Mouse (Mus musculus) embryonic facial prominence, embryonic 14.5 days (tissue): ENCODE data around the gene Dop1a. TPM values are rescaled to one million over a fixed set of nuclear protein-coding genes. Genes with fewer than 3 reads are reported as not detected.
"Not testable (repeated sequence)": the region's sequence is repeated elsewhere in the genome, so short reads cannot be mapped to it uniquely, and the experiment has no call there.

ENCODE experiments used
- ATAC-seq: fragments of 200-750 bp; cut with Nextera tagmentation; 2 replicates; pipeline ENCODE4 v1.8.0; 2017; ENCODE audit warnings: low read depth, moderate number of reproducible peaks, moderate TSS enrichment
- DNase-seq: peaks from one replicate; pipeline ENCODE4 v3.0.0-alpha.2; 2015; ENCODE audit warnings: low spot score
- H3K27ac ChIP-seq: fragments of 300-500 bp; sonication (generic); replicated peaks from 2 replicates; pipeline ENCODE4 v1.5.1; 2014; ENCODE audit warnings: low read depth, mild to moderate bottlenecking, low read length, moderate library complexity
- H3K27me3 ChIP-seq: fragments of 300-500 bp; sonication (generic); replicated peaks from 2 replicates; pipeline ENCODE4 v1.6.1; 2014; ENCODE audit warnings: low read length; ENCODE audit not compliant: control insufficient read depth, insufficient read depth
- H3K36me3 ChIP-seq: fragments of 300-500 bp; sonication (generic); 2 replicates; pipeline ENCODE4 v1.6.1; 2014; ENCODE audit warnings: low read length, mixed read lengths; ENCODE audit not compliant: control insufficient read depth, insufficient read depth
- H3K4me1 ChIP-seq: fragments of 300-500 bp; sonication (generic); 2 replicates; pipeline ENCODE4 v1.6.1; 2014; ENCODE audit warnings: antibody characterized with exemption, low read length; ENCODE audit not compliant: control insufficient read depth, insufficient read depth
- H3K4me2 ChIP-seq: fragments of 300-500 bp; sonication (generic); 2 replicates; pipeline ENCODE4 v1.6.1; 2014; ENCODE audit warnings: low read depth, mild to moderate bottlenecking, low read length, moderate library complexity, mixed read lengths
- H3K4me3 ChIP-seq: fragments of 300-500 bp; sonication (generic); 2 replicates; pipeline ENCODE4 v1.5.1; 2014; ENCODE audit warnings: low read depth, mild to moderate bottlenecking, low read length
- H3K9ac ChIP-seq: fragments of 300-500 bp; sonication (generic); 2 replicates; pipeline ENCODE4 v1.6.1; 2014; ENCODE audit warnings: low read depth, mild to moderate bottlenecking, low read length, moderate library complexity, mixed read lengths
- H3K9me3 ChIP-seq: fragments of 300-500 bp; sonication (generic); 2 replicates; pipeline ENCODE4 v1.6.1; 2016; ENCODE audit warnings: low read length; ENCODE audit not compliant: control insufficient read depth
- WGBS: fragments of 180-500 bp; shearing (Covaris S2); extraction: QIAGEN DNeasy Blood & Tissue Kit; methylation state at CpG from one replicate; pipeline ENCODE4 v1.1.7; 2014; 5-methylcytosine and 5-hydroxymethylcytosine counted together
- polyA plus RNA-seq: library from polyadenylated mRNA; unstranded; fragments of >200 nt; fragmentation: Nextera tagmentation; extraction: Ambion mirVana; gene quantifications from 2 replicates; pipeline ENCODE4 v1.2.1, GENCODE M21; 2014

Dop1a gene
- polyA plus RNA-seq, 1 experiment from 2014 or later: 20.8 TPM

- Histone ChIP-seq H3K4me3 (no peak overlapping the region), H3K9ac (no peak overlapping the region), H3K27me3 (no peaks in the 10 kb centered on the region), H3K9me3 (no peaks in the 10 kb centered on the region), H3K36me3 (peaks cover 9% of the 10 kb centered on the region; the same call in 1 of the 2 replicates), H3K27ac (no peak overlapping the region), H3K4me1 (peaks cover 15% of the 10 kb centered on the region), H3K4me2 (no peak overlapping the region)
- DNase-seq (no peak), ATAC-seq (no peak)
- WGBS: 75% methylated on average over 20 of the region's 20 CpGs
Measured at GRCm38 (mm10) chr9:86573616-86574303, 106.8 kb downstream of the Dop1a start.

GRCm38 (mm10) chr9:86575178-86575577 lies 108.2 kb downstream of the Dop1a start:
- no peaks in the 10 kb centered on the region for H3K27me3 ChIP-seq
- H3K27ac ChIP-seq: no peak overlapping the region
- no peak overlapping the region for H3K4me3 ChIP-seq
- H3K9me3 ChIP-seq: no peaks in the 10 kb centered on the region
- ATAC-seq (no peak), DNase-seq (no peak)
- H3K4me1 ChIP-seq: peaks cover 13% of the 10 kb centered on the region
- WGBS: 77% methylated on average over 6 of the region's 6 CpGs
- H3K9ac ChIP-seq: no peak overlapping the region
- H3K4me2 ChIP-seq: no peak overlapping the region
- H3K36me3 ChIP-seq: no peaks in the 10 kb centered on the region

GRCm38 (mm10) chr9:86579657-86580056 lies 112.7 kb downstream of the Dop1a start:
- H3K27me3 ChIP-seq: no peaks in the 10 kb centered on the region
- no peaks in the 10 kb centered on the region for H3K9me3 ChIP-seq
- H3K9ac ChIP-seq: no peak overlapping the region
- DNase-seq (no peak), ATAC-seq (no peak)
- no peak overlapping the region for H3K27ac ChIP-seq
- H3K4me3 ChIP-seq: no peak overlapping the region
- no peaks in the 10 kb centered on the region for H3K4me1 ChIP-seq
- no peaks in the 10 kb centered on the region for H3K36me3 ChIP-seq
- WGBS: 84% methylated on average over 10 of the region's 10 CpGs
- H3K4me2 ChIP-seq: no peak overlapping the region

GRCm38 (mm10) chr9:86583740-86584139 lies 116.8 kb downstream of the Dop1a start:
- DNase-seq: peak; percentile 64
- 56% methylated on average over 3 of the region's 3 CpGs for WGBS
- Histone ChIP-seq H3K9me3 (no peaks in the 10 kb centered on the region), H3K27me3 (no peaks in the 10 kb centered on the region), H3K36me3 (no peaks in the 10 kb centered on the region), H3K9ac (no peak overlapping the region), H3K4me1 (no peaks in the 10 kb centered on the region), H3K4me3 (no peak overlapping the region), H3K27ac (no peak overlapping the region), H3K4me2 (no peak overlapping the region)
- ATAC-seq: 0 out of 2 replicates have a peak, but pooled peaks have one; percentile 22

GRCm38 (mm10) chr9:86587019-86587795 lies 120.3 kb downstream of the Dop1a start:
- WGBS: 84% methylated on average over 11 of the region's 11 CpGs
- H3K27ac ChIP-seq: no peak overlapping the region
- no peaks in the 10 kb centered on the region for H3K4me1 ChIP-seq
- H3K4me3 ChIP-seq: no peak overlapping the region
- no peak overlapping the region for H3K4me2 ChIP-seq
- H3K36me3 ChIP-seq: no peaks in the 10 kb centered on the region
- DNase-seq (no peak), ATAC-seq (no peak)
- no peaks in the 10 kb centered on the region for H3K27me3 ChIP-seq
- H3K9me3 ChIP-seq: no peaks in the 10 kb centered on the region
- H3K9ac ChIP-seq: no peak overlapping the region

- no peak for DNase-seq
- Histone ChIP-seq H3K27me3 (no peaks in the 10 kb centered on the region), H3K9ac (no peak overlapping the region), H3K27ac (no peak overlapping the region), H3K4me2 (no peak overlapping the region), H3K36me3 (no peaks in the 10 kb centered on the region), H3K4me3 (no peak overlapping the region), H3K9me3 (no peaks in the 10 kb centered on the region), H3K4me1 (no peaks in the 10 kb centered on the region)
- ATAC-seq: no peak
- WGBS: 71% methylated on average over 19 of the region's 19 CpGs
Measured at GRCm38 (mm10) chr9:86592676-86593668, 126.0 kb downstream of the Dop1a start.

GRCm38 (mm10) chr9:86594357-86594767 lies 127.4 kb downstream of the Dop1a start:
- H3K9ac ChIP-seq, ATAC-seq, H3K9me3 ChIP-seq, H3K4me1 ChIP-seq, H3K4me2 ChIP-seq, DNase-seq, H3K27ac ChIP-seq, H3K36me3 ChIP-seq, H3K4me3 ChIP-seq, H3K27me3 ChIP-seq: not testable (repeated sequence)
- WGBS: 66% methylated on average over 10 of the region's 10 CpGs

GRCm38 (mm10) chr9:86596983-86597382 lies 130.0 kb downstream of the Dop1a start:
- DNase-seq: not testable (repeated sequence)

More at GRCm38 (mm10) chr9:86596983-86597382, 130.0 kb downstream of the Dop1a start:
- not testable (repeated sequence) for H3K27me3 ChIP-seq, H3K4me3 ChIP-seq, H3K9ac ChIP-seq, H3K4me2 ChIP-seq, H3K27ac ChIP-seq, ATAC-seq, H3K36me3 ChIP-seq, H3K9me3 ChIP-seq, H3K4me1 ChIP-seq
